Mouse (Mus musculus): ENCODE results near the gene Erlec1. TPM values are rescaled to one million over a fixed set of nuclear protein-coding genes. Genes with fewer than 3 reads are reported as not detected.

Gene Erlec1
- polyA plus RNA-seq, 1 experiment from 2014 or later: 13.2 TPM

GRCm38 (mm10) chr11:30985237-30985636 is 31.1 kb upstream of the Erlec1 start:
- Histone ChIP-seq H3K27me3 (ENCODE audit: control insufficient read depth, insufficient read depth, low read length) (no peaks in the 10 kb centered on the region), H3K9me3 (ENCODE audit: control insufficient read depth, low read length) (no peaks in the 10 kb centered on the region), H3K36me3 (ENCODE audit: control insufficient read depth, insufficient read depth, low read length) (no peaks in the 10 kb centered on the region), H3K9ac (ENCODE audit: low read depth, low read length) (no peak overlapping the region), H3K27ac (ENCODE audit: low read depth, low read length) (no peak overlapping the region), H3K4me3 (ENCODE audit: low read depth, low read length) (no peak overlapping the region), H3K4me2 (replicated peaks; ENCODE audit: low read depth, low read length) (no peak overlapping the region), H3K4me1 (replicated peaks; ENCODE audit: control insufficient read depth, insufficient read depth, low read length) (no peaks in the 10 kb centered on the region)
- ATAC-seq (ENCODE audit: low FRiP score) (no peak), DNase-seq (ENCODE audit: low spot score) (no peak)
- 59% methylated on average over 2 of the region's 2 CpGs for WGBS

- WGBS: 2% methylated on average over 27 of the region's 32 CpGs
- Histone ChIP-seq H3K27ac (ENCODE audit: low read depth, low read length) (peak overlapping the region; percentile 19), H3K4me3 (ENCODE audit: low read depth, low read length) (peak overlapping the region; percentile 60), H3K4me1 (replicated peaks; ENCODE audit: control insufficient read depth, insufficient read depth, low read length) (no peaks in the 10 kb centered on the region), H3K4me2 (replicated peaks; ENCODE audit: low read depth, low read length) (peak overlapping the region; percentile 42), H3K36me3 (ENCODE audit: control insufficient read depth, insufficient read depth, low read length) (no peaks in the 10 kb centered on the region), H3K9ac (ENCODE audit: low read depth, low read length) (peak overlapping the region; percentile 66), H3K27me3 (ENCODE audit: control insufficient read depth, insufficient read depth, low read length) (no peaks in the 10 kb centered on the region), H3K9me3 (ENCODE audit: control insufficient read depth, low read length) (no peaks in the 10 kb centered on the region; the same call in 1 of the 2 replicates)
- DNase-seq (ENCODE audit: low spot score): peak; percentile 62
- peak; percentile 96 for ATAC-seq (ENCODE audit: low FRiP score)
Measured at GRCm38 (mm10) chr11:30953469-30954154, 523 bp downstream of the Erlec1 start.

- no peak for ATAC-seq (ENCODE audit: low FRiP score)
- peak overlapping the region; percentile 60; the same call in 1 of the 2 replicates for H3K4me3 ChIP-seq (ENCODE audit: low read depth, low read length)
- no peak for DNase-seq (ENCODE audit: low spot score)
- H3K9ac ChIP-seq (ENCODE audit: low read depth, low read length): no peak overlapping the region
- 72% methylated on average over 5 of the region's 5 CpGs for WGBS
- no peaks in the 10 kb centered on the region; the same call in 1 of the 2 replicates for H3K9me3 ChIP-seq (ENCODE audit: control insufficient read depth, low read length)
- no peaks in the 10 kb centered on the region for H3K4me1 ChIP-seq (replicated peaks; ENCODE audit: control insufficient read depth, insufficient read depth, low read length)
- peak overlapping the region; percentile 42 for H3K4me2 ChIP-seq (replicated peaks; ENCODE audit: low read depth, low read length)
- no peak overlapping the region for H3K27ac ChIP-seq (ENCODE audit: low read depth, low read length)
- no peaks in the 10 kb centered on the region for H3K27me3 ChIP-seq (ENCODE audit: control insufficient read depth, insufficient read depth, low read length)
- H3K36me3 ChIP-seq (ENCODE audit: control insufficient read depth, insufficient read depth, low read length): no peaks in the 10 kb centered on the region
Measured at GRCm38 (mm10) chr11:30952829-30953228, 1.3 kb downstream of the Erlec1 start.

GRCm38 (mm10) chr11:30943522-30943921 is 10.6 kb downstream of the Erlec1 start:
- no peaks in the 10 kb centered on the region for H3K9me3 ChIP-seq (ENCODE audit: control insufficient read depth, low read length)
- H3K9ac ChIP-seq (ENCODE audit: low read depth, low read length): no peak overlapping the region
- 97% methylated on average over 2 of the region's 2 CpGs for WGBS
- H3K4me1 ChIP-seq (replicated peaks; ENCODE audit: control insufficient read depth, insufficient read depth, low read length): no peaks in the 10 kb centered on the region
- H3K4me2 ChIP-seq (replicated peaks; ENCODE audit: low read depth, low read length): no peak overlapping the region
- no peak overlapping the region for H3K4me3 ChIP-seq (ENCODE audit: low read depth, low read length)
- peaks cover 9% of the 10 kb centered on the region for H3K36me3 ChIP-seq (ENCODE audit: control insufficient read depth, insufficient read depth, low read length)
- no peak for DNase-seq (ENCODE audit: low spot score)
- no peak for ATAC-seq (ENCODE audit: low FRiP score)
- H3K27me3 ChIP-seq (ENCODE audit: control insufficient read depth, insufficient read depth, low read length): no peaks in the 10 kb centered on the region
- no peak overlapping the region for H3K27ac ChIP-seq (ENCODE audit: low read depth, low read length)

GRCm38 (mm10) chr11:30928498-30928897 is 25.6 kb downstream of the Erlec1 start:
- no peak for ATAC-seq (ENCODE audit: low FRiP score)
- 100% methylated on average over 1 of the region's 1 CpGs for WGBS
- no peak overlapping the region for H3K9ac ChIP-seq (ENCODE audit: low read depth, low read length)

GRCm38 (mm10) chr11:30928079-30928478 is 26.1 kb downstream of the Erlec1 start:
- H3K27ac ChIP-seq (ENCODE audit: low read depth, low read length): no peak overlapping the region
- H3K27me3 ChIP-seq (ENCODE audit: control insufficient read depth, insufficient read depth, low read length): no peaks in the 10 kb centered on the region
- DNase-seq (ENCODE audit: low spot score) (no peak), ATAC-seq (ENCODE audit: low FRiP score) (no peak)
- no peaks in the 10 kb centered on the region for H3K36me3 ChIP-seq (ENCODE audit: control insufficient read depth, insufficient read depth, low read length)
- no peaks in the 10 kb centered on the region for H3K4me1 ChIP-seq (replicated peaks; ENCODE audit: control insufficient read depth, insufficient read depth, low read length)
- no peak overlapping the region for H3K9ac ChIP-seq (ENCODE audit: low read depth, low read length)
- no peak overlapping the region for H3K4me2 ChIP-seq (replicated peaks; ENCODE audit: low read depth, low read length)
- no peak overlapping the region for H3K4me3 ChIP-seq (ENCODE audit: low read depth, low read length)
- no peaks in the 10 kb centered on the region for H3K9me3 ChIP-seq (ENCODE audit: control insufficient read depth, low read length)

More at GRCm38 (mm10) chr11:30928498-30928897, 25.6 kb downstream of the Erlec1 start:
- Histone ChIP-seq H3K27me3 (ENCODE audit: control insufficient read depth, insufficient read depth, low read length) (no peaks in the 10 kb centered on the region), H3K4me2 (replicated peaks; ENCODE audit: low read depth, low read length) (no peak overlapping the region), H3K36me3 (ENCODE audit: control insufficient read depth, insufficient read depth, low read length) (no peaks in the 10 kb centered on the region), H3K9me3 (ENCODE audit: control insufficient read depth, low read length) (no peaks in the 10 kb centered on the region), H3K27ac (ENCODE audit: low read depth, low read length) (no peak overlapping the region), H3K4me3 (ENCODE audit: low read depth, low read length) (no peak overlapping the region), H3K4me1 (replicated peaks; ENCODE audit: control insufficient read depth, insufficient read depth, low read length) (no peaks in the 10 kb centered on the region)
- no peak for DNase-seq (ENCODE audit: low spot score)

- no peaks in the 10 kb centered on the region for H3K36me3 ChIP-seq (ENCODE audit: control insufficient read depth, insufficient read depth, low read length)
- no peaks in the 10 kb centered on the region for H3K4me1 ChIP-seq (replicated peaks; ENCODE audit: control insufficient read depth, insufficient read depth, low read length)
- no peak overlapping the region for H3K27ac ChIP-seq (ENCODE audit: low read depth, low read length)
- no peak for DNase-seq (ENCODE audit: low spot score)
- H3K4me2 ChIP-seq (replicated peaks; ENCODE audit: low read depth, low read length): no peak overlapping the region
- H3K27me3 ChIP-seq (ENCODE audit: control insufficient read depth, insufficient read depth, low read length): no peaks in the 10 kb centered on the region
- H3K9ac ChIP-seq (ENCODE audit: low read depth, low read length): no peak overlapping the region
- no peak for ATAC-seq (ENCODE audit: low FRiP score)
- WGBS: 94% methylated on average over 3 of the region's 3 CpGs
- no peaks in the 10 kb centered on the region for H3K9me3 ChIP-seq (ENCODE audit: control insufficient read depth, low read length)
- no peak overlapping the region for H3K4me3 ChIP-seq (ENCODE audit: low read depth, low read length)
Measured at GRCm38 (mm10) chr11:30923283-30923682, 30.9 kb downstream of the Erlec1 start.

DNA sequence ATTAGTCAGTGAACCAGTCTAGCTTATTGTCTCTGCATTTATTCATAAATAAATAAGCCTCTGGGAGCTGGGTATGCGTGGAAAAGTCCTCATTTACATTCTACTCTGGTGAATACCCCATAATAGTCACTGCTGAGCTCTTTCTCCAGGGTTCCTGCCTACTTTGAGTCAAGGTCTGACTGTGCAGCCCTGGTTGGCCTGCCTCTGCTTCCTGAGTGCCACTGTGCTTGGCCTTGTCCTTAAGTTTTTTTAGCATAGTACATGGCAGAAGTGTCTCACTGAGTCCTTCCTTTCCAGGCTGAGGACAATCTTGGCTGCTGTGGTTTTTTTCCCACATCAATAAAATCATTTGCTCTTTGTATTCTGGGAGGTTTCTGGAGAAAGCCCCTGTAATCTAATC is 33.5 kb downstream of the Erlec1 start:
- WGBS: 86% methylated on average over 1 of the region's 1 CpGs
- no peak overlapping the region for H3K9ac ChIP-seq (ENCODE audit: low read depth, low read length)

GRCm38 (mm10) chr11:30912311-30912710 is 41.8 kb downstream of the Erlec1 start:
- no peak overlapping the region for H3K27ac ChIP-seq (ENCODE audit: low read depth, low read length)
- no peak for ATAC-seq (ENCODE audit: low FRiP score)

More for the DNA sequence above, 33.5 kb downstream of the Erlec1 start:
- H3K9me3 ChIP-seq (ENCODE audit: control insufficient read depth, low read length): no peaks in the 10 kb centered on the region
- H3K4me3 ChIP-seq (ENCODE audit: low read depth, low read length): no peak overlapping the region
- no peak overlapping the region for H3K27ac ChIP-seq (ENCODE audit: low read depth, low read length)
- no peak overlapping the region for H3K4me2 ChIP-seq (replicated peaks; ENCODE audit: low read depth, low read length)
- ATAC-seq (ENCODE audit: low FRiP score) (no peak), DNase-seq (ENCODE audit: low spot score) (no peak)
- no peaks in the 10 kb centered on the region for H3K36me3 ChIP-seq (ENCODE audit: control insufficient read depth, insufficient read depth, low read length)
- no peaks in the 10 kb centered on the region for H3K4me1 ChIP-seq (replicated peaks; ENCODE audit: control insufficient read depth, insufficient read depth, low read length)
- no peaks in the 10 kb centered on the region for H3K27me3 ChIP-seq (ENCODE audit: control insufficient read depth, insufficient read depth, low read length)

More at GRCm38 (mm10) chr11:30912311-30912710, 41.8 kb downstream of the Erlec1 start:
- no peak overlapping the region for H3K9ac ChIP-seq (ENCODE audit: low read depth, low read length)
- no peaks in the 10 kb centered on the region for H3K36me3 ChIP-seq (ENCODE audit: control insufficient read depth, insufficient read depth, low read length)
- H3K27me3 ChIP-seq (ENCODE audit: control insufficient read depth, insufficient read depth, low read length): no peaks in the 10 kb centered on the region
- DNase-seq (ENCODE audit: low spot score): no peak
- no peaks in the 10 kb centered on the region for H3K9me3 ChIP-seq (ENCODE audit: control insufficient read depth, low read length)
- no peak overlapping the region for H3K4me3 ChIP-seq (ENCODE audit: low read depth, low read length)
- H3K4me1 ChIP-seq (replicated peaks; ENCODE audit: control insufficient read depth, insufficient read depth, low read length): no peaks in the 10 kb centered on the region
- 86% methylated on average over 3 of the region's 3 CpGs for WGBS
- H3K4me2 ChIP-seq (replicated peaks; ENCODE audit: low read depth, low read length): no peak overlapping the region
